Mouse (Mus musculus) layer of hippocampus, adult 18-20 months (tissue): Measurements from ENCODE around the gene 6030468B19Rik. TPM values are rescaled to one million over a fixed set of nuclear protein-coding genes. Genes with fewer than 3 reads are reported as not detected.

ENCODE experiments used
- DNase-seq, 2 experiments: peaks; one replicate each; pipeline ENCODE4 v3.0.0; 2022; ENCODE audit warnings: low spot score in 2 of 2
- long read RNA-seq: library from polyadenylated mRNA; stranded (forward); transcript quantifications from one replicate; pipeline ENCODE4 v2.0.0, GENCODE M21; 2021
- total RNA-seq, 2 experiments: library from RNA; stranded (reverse); gene quantifications; 2 replicates each; pipeline ENCODE4 v1.2.3; 2021

Gene 6030468B19Rik
- under 1 TPM in 1 of 2 experiments, not detected in 1; 0.40 TPM for total RNA-seq
- long read RNA-seq, partial matches to known transcripts = 1 of 1 reads
- long read RNA-seq, other reads (novel, unspliced or antisense) = 0 of 1 reads

DNA sequence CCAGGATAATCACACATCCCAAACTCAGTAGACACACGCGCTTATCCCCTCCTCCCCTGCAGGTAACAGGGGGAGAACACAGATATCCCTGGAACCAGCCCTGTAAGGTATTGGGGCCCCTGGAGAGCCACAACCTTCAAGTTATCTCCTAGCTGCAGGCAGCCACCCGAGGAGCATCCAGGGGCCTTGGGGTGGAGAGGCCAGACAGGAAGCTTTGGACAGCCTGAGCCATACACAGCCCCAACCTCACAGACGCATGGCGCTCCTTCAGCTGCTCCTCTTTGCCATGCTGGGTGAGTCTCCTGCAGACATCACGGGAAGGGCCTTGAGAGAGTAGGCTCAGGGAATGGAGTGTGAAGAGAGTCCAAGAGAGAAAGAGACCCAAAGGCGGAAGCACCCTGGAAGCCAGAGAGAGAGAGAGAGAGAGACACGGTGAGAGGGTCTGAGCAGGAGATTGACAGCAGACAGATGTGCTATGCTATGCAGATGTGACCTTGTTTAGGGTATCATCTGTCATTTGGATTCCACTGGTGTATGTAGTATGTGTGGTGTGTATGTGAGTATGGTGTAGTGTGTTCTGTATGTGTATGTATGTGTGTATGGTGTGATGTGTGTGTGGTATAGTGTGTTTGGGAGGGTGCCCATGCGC is at the start of gene 6030468B19Rik:
Gene 6030468B19Rik (plus strand): TSS at position 150 of the 649 bp plus-strand sequence.
- no peak for DNase-seq

- no peak for DNase-seq
Observed at GRCm38 (mm10) chr11:117748628-117749027, 48.8 kb upstream of the 6030468B19Rik start.

DNA sequence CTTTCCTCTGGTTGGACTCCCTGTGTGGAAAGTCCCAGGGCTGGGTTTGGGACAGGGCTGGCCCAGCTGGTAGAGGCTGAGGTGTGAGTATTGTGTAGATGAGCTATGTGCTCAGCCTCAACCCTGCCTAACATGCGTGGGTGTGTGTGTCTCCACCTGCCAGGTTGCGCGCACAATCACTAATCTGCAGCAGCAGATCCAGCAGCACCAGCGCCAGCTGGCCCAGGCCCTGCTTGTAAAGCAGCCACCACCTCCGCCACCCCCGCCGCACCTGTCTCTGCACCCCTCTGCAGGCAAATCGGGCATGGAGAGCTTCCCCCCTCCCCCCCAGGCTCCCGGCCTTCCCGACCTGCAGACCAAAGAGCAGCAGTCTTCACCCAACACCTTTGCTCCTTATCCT is 48.0 kb upstream of the 6030468B19Rik start:
- peak; percentile 81 to 92 for DNase-seq

DNA sequence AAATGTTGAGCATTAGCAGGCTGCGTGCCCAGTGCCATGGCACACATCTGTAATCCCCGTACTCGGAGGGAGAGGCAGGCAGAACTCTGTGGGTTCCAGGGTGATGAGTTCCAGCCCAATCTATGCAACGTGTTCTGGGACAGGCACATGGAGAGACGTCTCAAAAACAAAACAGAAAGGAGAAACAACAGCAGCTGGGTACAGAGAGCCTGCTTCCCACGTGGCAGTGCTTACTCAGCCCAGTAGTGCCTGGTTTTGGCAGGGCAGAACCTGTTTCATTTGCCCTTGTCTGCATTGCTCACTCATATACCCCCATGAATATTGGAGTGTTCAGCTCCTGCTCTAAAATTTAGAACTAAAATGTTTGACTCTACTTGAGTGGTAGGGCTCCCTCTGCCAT is 45.9 kb upstream of the 6030468B19Rik start:
- DNase-seq = peak in 1 of 2 experiments; percentile 78

DNA sequence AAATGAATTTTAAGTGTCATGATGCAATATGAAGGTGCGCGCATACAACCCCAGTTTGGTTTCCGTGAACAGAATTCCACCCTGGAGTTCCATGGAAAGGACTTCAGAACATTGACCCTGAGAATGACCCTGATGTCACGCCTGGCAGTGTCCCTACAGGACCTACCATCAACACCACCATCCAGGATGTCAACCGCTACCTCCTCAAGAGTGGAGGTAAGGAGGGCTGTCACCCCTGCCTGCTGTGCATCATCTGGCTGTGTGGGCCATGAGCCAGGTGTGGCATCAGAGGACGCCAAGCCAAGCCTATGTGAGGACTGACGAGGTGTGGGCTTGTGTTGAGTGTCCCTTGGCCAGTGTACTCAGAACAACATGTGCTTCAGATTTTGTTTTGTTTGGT is 41.6 kb upstream of the 6030468B19Rik start:
- no peak for DNase-seq

DNA sequence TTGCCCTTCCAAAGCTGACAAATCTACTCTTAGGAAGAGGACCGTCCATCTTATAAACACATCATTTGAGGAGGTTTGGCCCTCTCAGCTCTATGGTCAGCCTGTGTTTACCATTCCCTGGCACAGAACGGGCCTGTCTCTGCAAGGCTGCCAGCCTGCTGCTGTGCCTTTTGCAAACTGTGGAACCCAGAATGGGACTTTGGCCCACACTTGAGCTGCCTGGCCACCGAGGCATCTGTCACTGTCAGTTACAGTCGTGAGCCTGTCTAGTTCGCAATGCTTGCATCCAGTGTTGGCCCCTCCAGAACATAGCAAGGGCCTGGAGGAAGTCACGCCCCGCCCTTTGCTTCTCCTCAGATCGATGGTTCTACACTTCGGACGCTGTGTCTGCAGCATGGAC is 38.2 kb upstream of the 6030468B19Rik start:
- DNase-seq = no peak

- DNase-seq = no peak
Observed at GRCm38 (mm10) chr11:117760374-117761119, 36.9 kb upstream of the 6030468B19Rik start.

GRCm38 (mm10) chr11:117761801-117762200 is 35.7 kb upstream of the 6030468B19Rik start:
- DNase-seq = no peak

DNA sequence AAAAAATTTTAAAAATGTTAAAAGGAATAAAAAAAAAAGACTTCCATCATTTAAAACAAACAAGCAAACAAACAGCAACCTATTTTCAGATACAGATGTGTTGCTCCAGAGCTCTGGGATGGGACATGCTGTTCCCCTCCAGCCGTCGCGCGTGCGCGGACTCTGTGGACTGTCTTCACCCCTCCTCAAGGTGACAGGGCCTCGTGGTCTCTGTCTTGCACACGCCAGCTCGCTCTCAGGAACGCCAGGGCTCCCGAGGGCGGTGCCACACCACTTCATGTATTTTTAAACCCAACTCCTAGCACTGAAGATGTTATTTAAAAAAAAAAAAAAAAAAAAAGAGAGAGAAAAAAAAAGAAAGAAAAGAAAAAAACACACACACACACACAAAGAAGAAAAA is 35.2 kb upstream of the 6030468B19Rik start:
- no peak for DNase-seq

DNA sequence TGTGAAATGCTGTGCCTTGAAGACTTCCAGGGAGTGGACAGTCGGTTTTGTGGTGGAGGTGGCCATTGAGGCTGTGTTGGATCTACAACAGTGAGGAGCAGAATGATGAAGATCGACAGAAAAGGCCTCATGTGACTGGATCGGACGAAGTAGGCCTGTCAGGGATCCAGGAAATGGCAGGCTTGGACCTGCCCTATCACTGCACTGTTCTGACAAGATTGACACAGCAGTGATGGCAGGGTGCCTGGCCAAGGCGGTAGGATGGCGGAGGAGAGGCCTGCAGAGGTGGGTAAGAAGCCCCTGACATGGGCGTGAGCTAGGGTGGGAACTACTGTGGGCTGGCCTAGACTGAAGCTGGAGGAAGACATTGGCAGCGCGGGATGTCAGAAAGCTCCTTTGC is 33.1 kb upstream of the 6030468B19Rik start:
- DNase-seq = no peak

DNA sequence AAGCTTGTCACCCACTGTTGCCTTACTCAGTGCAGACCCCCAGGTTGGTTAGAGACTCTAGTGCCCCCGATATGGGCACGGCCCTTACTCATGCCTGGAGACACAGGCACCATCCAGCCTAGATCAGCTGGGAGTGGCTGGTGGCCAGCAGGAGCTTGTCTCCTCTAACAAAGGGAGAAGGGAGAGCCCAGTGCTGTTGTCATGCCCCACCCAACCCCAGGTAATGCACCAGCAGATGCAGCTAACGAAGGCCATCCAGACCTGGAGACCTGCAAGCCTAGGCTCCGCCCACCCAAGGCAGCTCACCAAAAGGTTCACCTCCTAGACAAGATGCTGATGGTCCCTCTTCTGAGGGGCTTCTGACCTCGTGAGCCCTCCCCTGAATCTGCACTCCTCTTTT is 32.1 kb upstream of the 6030468B19Rik start:
- no peak for DNase-seq

DNA sequence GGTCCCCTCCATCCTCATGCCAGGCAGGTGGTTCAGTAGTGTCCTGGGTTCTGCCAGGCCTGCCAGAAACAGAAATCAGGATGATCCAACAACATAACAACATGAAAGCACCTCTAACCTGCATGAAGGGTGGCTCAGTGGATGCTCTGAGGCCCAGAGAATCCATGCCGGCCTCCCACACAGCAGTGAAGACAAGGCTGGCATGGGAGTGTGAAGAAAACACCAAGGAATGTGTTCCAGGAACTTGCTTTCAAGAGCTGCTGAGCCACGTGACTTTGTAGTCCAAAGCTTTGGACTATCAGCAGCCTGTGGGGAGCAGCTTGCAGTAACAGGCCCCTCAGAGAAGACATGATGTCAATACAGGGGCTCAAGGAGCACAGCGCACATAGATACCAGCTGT is 31.2 kb upstream of the 6030468B19Rik start:
- DNase-seq = no peak

- no peak for DNase-seq
Observed at GRCm38 (mm10) chr11:117768725-117769682, 28.5 kb upstream of the 6030468B19Rik start.

DNA sequence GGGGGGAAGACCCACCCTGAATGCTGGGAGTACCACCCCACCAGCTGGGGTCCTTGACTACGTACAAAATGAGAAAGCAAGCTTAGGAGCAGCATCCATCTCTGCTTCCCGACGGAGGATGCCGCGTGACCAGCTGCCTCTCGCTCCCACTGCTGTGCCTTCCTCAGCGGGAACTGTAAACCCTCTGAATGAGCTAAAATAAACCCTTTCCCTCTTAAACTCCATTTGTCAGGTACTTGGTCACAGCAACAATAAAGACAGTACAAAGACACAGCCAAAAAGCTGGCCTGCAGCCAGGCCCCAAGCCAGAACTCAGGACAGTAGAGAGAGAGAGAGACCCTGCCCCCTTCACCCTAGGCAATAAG is 27.8 kb upstream of the 6030468B19Rik start:
- DNase-seq = no peak

DNA sequence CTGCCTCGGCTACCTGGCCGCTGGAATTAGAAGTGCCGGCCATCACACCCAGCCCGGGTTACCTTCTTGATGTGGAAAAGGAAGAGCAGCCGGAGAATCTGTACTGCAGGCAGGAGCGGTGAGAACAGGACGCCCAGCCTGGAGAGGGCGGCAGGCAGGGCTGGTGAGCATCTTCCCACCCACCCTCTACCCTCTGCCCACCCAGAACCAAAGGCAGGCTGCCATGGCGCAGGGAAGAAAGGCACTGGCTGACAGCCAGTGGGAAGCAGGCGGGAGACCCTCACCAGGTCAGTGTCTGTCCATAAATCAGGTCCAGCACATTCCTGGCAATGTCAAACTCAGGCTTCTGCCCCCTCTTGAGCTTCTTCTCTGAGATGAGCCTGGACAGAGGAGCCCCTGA is 27.1 kb upstream of the 6030468B19Rik start:
- DNase-seq = no peak

DNA sequence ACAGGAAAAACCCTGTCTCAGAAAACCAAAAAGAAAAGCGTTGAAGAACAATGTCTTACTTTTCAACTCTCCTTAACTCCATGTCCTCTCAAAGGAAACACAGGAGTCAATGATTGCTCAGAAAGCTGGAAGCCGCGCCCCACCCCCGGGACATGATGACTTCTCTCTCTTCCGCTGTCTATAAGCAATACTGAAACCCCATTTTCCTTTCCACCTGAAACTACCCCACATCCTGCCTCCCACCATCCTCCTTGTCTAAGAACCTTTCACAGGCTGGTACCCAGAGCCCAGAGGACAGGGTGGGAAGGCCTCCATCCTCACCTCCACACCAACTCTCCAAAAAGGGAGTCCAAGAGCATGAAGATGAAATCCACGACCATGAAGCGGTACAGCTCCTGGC is 25.1 kb upstream of the 6030468B19Rik start:
- DNase-seq = no peak

DNA sequence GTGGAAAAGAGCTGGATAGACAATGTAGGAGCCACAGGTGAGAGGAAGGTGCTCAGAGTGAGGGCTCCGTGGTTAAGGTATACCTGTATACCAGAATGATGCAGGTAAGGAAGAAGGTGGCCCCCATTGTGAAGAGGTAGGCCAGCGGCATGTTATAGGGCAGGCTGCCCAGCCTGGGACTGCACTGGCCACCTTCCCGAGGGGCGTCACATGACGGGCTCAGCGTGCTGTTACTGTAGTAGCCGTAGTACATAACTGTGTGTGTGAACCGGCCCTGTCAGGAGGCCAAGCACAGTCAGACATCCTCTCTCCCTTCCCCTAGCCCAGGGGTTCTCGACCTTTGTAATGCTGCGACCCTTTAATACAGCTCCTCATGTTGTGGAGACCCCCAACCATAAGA is 22.5 kb upstream of the 6030468B19Rik start:
- DNase-seq = no peak

GRCm38 (mm10) chr11:117775540-117775939 is 21.9 kb upstream of the 6030468B19Rik start:
- no peak for DNase-seq

DNA sequence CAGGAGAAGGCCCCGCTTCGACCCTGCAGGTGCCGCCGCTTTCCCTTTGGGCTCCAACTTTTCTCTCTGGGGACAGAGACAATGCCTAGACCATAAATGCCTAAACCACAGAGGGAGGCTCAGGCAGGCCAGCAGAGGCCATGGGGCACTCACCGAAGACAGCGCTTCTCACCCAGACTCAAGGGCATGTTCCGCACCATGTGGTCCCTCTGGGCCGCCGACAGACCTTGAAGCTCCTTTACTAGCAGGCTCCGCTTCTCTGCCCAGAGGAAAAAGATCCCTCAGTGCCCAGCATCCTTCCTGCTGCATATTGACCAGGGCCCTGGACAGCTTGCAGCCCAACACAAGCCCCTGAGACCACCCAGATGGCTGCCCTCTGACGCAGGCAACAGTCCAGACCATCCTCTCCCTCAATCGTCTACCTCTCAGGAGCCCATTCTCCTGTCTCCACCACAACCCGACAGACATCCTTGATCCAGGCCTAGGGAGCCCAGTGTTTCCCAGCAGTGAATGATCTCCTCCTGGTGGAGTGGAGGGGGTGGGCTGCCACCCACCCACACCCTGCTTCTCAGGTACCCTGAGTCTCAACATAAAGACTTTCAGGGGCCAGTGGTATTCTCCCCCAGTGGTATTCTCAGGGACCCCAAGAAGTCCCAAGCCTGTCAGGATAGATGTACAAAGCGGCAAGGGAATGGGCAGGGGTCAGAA is 21.2 kb upstream of the 6030468B19Rik start:
- no peak for DNase-seq

GRCm38 (mm10) chr11:117777111-117777510 is 20.3 kb upstream of the 6030468B19Rik start:
- DNase-seq = no peak

DNA sequence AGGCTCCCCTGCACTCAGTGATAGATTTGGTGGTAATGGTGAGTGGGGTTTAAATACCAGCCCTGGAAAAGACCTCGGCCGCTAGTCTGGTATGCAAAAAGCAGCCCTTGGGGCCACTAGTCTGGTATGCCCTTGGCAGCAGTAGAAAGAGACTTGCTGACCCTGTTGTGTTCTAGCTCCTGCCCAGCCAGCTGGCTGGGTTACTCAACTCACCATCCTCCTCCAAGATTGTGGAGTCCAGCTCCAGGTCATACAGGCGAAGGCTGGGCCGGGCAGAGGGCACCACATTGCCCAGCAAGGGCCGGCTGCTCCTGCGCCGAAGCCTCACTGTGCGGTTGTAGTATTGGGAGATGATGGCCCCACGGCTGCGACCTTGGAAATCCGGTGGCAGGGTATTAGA is 19.4 kb upstream of the 6030468B19Rik start:
- DNase-seq = no peak
